Mouse (Mus musculus) CH12.LX (cell line): ENCODE measurements around the gene Hist2h2aa2. TPM values are rescaled to one million over a fixed set of nuclear protein-coding genes. Genes with fewer than 3 reads are reported as not detected.

Experiments used
- DNase-seq: peaks from one replicate; pipeline ENCODE4 v3.0.0-alpha.2; 2013; ENCODE audit errors: extremely low read depth
- H3K27ac ChIP-seq: 2 replicates; pipeline ENCODE4 v1.5.1; 2012; ENCODE audit warnings: low read depth, mild to moderate bottlenecking, control low read depth, moderate library complexity; ENCODE audit not compliant: insufficient read depth
- H3K27me3 ChIP-seq: replicated peaks from 2 replicates; pipeline ENCODE3; 2012; ENCODE audit warnings: inconsistent platforms
- H3K36me3 ChIP-seq, 2 experiments: replicated peaks in 1 of 2; 2 replicates each; pipeline versions ENCODE3 to v1.6.1; 2012; ENCODE audit warnings: inconsistent platforms in 1 of 2, low read length in 1 of 2, mild to moderate bottlenecking in 1 of 2, mixed read lengths in 1 of 2, moderate library complexity in 1 of 2; ENCODE audit not compliant: control insufficient read depth in 1 of 2, insufficient read depth in 1 of 2
- H3K4me1 ChIP-seq, 2 experiments: 2 replicates each; pipeline ENCODE4 v1.6.1; 2012; ENCODE audit warnings: inconsistent platforms in 1 of 2, moderate library complexity in 1 of 2; ENCODE audit not compliant: insufficient read depth in 2 of 2, control insufficient read depth in 1 of 2
- H3K4me2 ChIP-seq: 2 replicates; pipeline ENCODE4 v1.6.1; 2012; ENCODE audit warnings: low read depth, mild to moderate bottlenecking, control low read depth; ENCODE audit not compliant: poor library complexity, insufficient read depth, severe bottlenecking
- H3K4me3 ChIP-seq, 3 experiments: fragments of 150-350 bp in 1 of 3; sonication (generic) in 1 of 3; replicated peaks in 1 of 3; 2 replicates each; pipeline versions ENCODE3 to v1.5.1; 2011 to 2012; ENCODE audit warnings: low read depth in 2 of 3, low read length in 2 of 3, mild to moderate bottlenecking in 2 of 3, moderate library complexity in 2 of 3, control low read depth in 1 of 3, improper control_type of control experiment in 1 of 3, inconsistent platforms in 1 of 3, mixed read lengths in 1 of 3; ENCODE audit not compliant: poor library complexity in 1 of 3
- H3K79me2 ChIP-seq: replicated peaks from 2 replicates; pipeline ENCODE4 v1.6.1; 2012; ENCODE audit warnings: mild to moderate bottlenecking, moderate library complexity; ENCODE audit not compliant: control insufficient read depth, poor library complexity, insufficient read depth, severe bottlenecking; ENCODE audit errors: extremely low read depth
- H3K9ac ChIP-seq: 2 replicates; pipeline ENCODE4 v1.6.1; 2012; ENCODE audit warnings: low read depth, mild to moderate bottlenecking, control low read depth, moderate library complexity; ENCODE audit not compliant: insufficient read depth
- H3K9me3 ChIP-seq: replicated peaks from 2 replicates; pipeline ENCODE3; 2012; ENCODE audit warnings: low read length, inconsistent platforms, mixed read lengths
- BHLHE40 ChIP-seq: IDR thresholded peaks from 2 replicates; pipeline ENCODE4 v1.6.1; 2011; ENCODE audit warnings: mild to moderate bottlenecking, low read depth, low read length, improper control_type of control experiment
- CHD1 ChIP-seq: IDR thresholded peaks from 2 replicates; pipeline ENCODE4 v1.6.1; 2012; ENCODE audit warnings: low read depth, low read length, improper control_type of control experiment, inconsistent platforms
- CHD2 ChIP-seq: IDR thresholded peaks from 2 replicates; pipeline ENCODE4 v1.6.1; 2011; ENCODE audit warnings: low read length, improper control_type of control experiment
- CTCF ChIP-seq, 2 experiments: IDR thresholded peaks in 1 of 2; conservative IDR thresholded peaks in 1 of 2; 2 replicates each; pipeline ENCODE4 v1.5.1; 2011 to 2012; ENCODE audit warnings: low read depth in 2 of 2, low read length in 2 of 2, improper control_type of control experiment in 1 of 2, inconsistent platforms in 1 of 2, mild to moderate bottlenecking in 1 of 2, moderate library complexity in 1 of 2
- E2F4 ChIP-seq: IDR thresholded peaks from 2 replicates; pipeline ENCODE4 v1.6.1; 2011; ENCODE audit warnings: low read depth, low read length, improper control_type of control experiment; ENCODE audit not compliant: insufficient replicate concordance
- ELF1 ChIP-seq: IDR thresholded peaks from 2 replicates; pipeline ENCODE4 v1.6.1; 2014; ENCODE audit warnings: low read depth, mild to moderate bottlenecking, inconsistent platforms, low read length, improper control_type of control experiment
- GABPA ChIP-seq: IDR thresholded peaks from 2 replicates; pipeline ENCODE4 v1.6.1; 2012; ENCODE audit warnings: low read depth, low read length, improper control_type of control experiment, inconsistent platforms; ENCODE audit not compliant: insufficient replicate concordance
- HCFC1 ChIP-seq: IDR thresholded peaks from 2 replicates; pipeline ENCODE4 v1.6.1; 2012; ENCODE audit warnings: low read depth, mild to moderate bottlenecking, inconsistent platforms, low read length, improper control_type of control experiment
- JUND ChIP-seq: conservative IDR thresholded peaks from 2 replicates; pipeline ENCODE4 v1.6.1; 2011; ENCODE audit warnings: low read depth, low read length, improper control_type of control experiment
- KAT2A ChIP-seq: IDR thresholded peaks from 2 replicates; pipeline ENCODE4 v1.6.1; 2012; ENCODE audit warnings: low read length, improper control_type of control experiment, inconsistent platforms; ENCODE audit not compliant: insufficient replicate concordance
- MAFK ChIP-seq: IDR thresholded peaks from 2 replicates; pipeline ENCODE4 v1.6.1; 2011; ENCODE audit warnings: low read length, improper control_type of control experiment; ENCODE audit not compliant: insufficient replicate concordance
- MAX ChIP-seq: IDR thresholded peaks from 2 replicates; pipeline ENCODE4 v1.6.1; 2011; ENCODE audit warnings: low read length, improper control_type of control experiment
- MEF2A ChIP-seq: IDR thresholded peaks from 2 replicates; pipeline ENCODE4 v1.6.1; 2014; ENCODE audit warnings: low read depth, mild to moderate bottlenecking, inconsistent platforms, low read length, improper control_type of control experiment, borderline replicate concordance
- MYC ChIP-seq: IDR thresholded peaks from 2 replicates; pipeline ENCODE4 v1.6.1; 2011; ENCODE audit warnings: low read depth, mild to moderate bottlenecking, improper control_type of control experiment, low read length
- NRF1 ChIP-seq: IDR thresholded peaks from 2 replicates; pipeline ENCODE4 v1.6.1; 2014; ENCODE audit warnings: low read depth, mild to moderate bottlenecking, inconsistent platforms, low read length, improper control_type of control experiment, moderate library complexity
- PAX5 ChIP-seq: IDR thresholded peaks from 2 replicates; pipeline ENCODE4 v1.6.1; 2012; ENCODE audit warnings: low read length, inconsistent platforms, mixed read lengths
- POLR2A ChIP-seq: IDR thresholded peaks from 2 replicates; pipeline ENCODE4 v1.6.1; 2011; ENCODE audit warnings: low read depth, mild to moderate bottlenecking, improper control_type of control experiment, low read length
- RAD21 ChIP-seq: IDR thresholded peaks from 2 replicates; pipeline ENCODE4 v1.6.1; 2011; ENCODE audit warnings: low read depth, mild to moderate bottlenecking, low read length, improper control_type of control experiment, moderate library complexity
- RCOR1 ChIP-seq: conservative IDR thresholded peaks from 2 replicates; pipeline ENCODE4 v1.6.1; 2012; ENCODE audit warnings: low read depth, mild to moderate bottlenecking, inconsistent platforms, low read length, improper control_type of control experiment
- SIN3A ChIP-seq: IDR thresholded peaks from 2 replicates; pipeline ENCODE4 v1.6.1; 2012; ENCODE audit warnings: low read length, improper control_type of control experiment, inconsistent platforms
- SMC3 ChIP-seq: IDR thresholded peaks from 2 replicates; pipeline ENCODE4 v1.6.1; 2011; ENCODE audit warnings: low read depth, low read length, improper control_type of control experiment
- TCF12 ChIP-seq: IDR thresholded peaks from 2 replicates; pipeline ENCODE4 v1.6.1; 2014; ENCODE audit warnings: low read depth, mild to moderate bottlenecking, inconsistent platforms, low read length, improper control_type of control experiment
- UBTF ChIP-seq: IDR thresholded peaks from 2 replicates; pipeline ENCODE4 v1.6.1; 2012; ENCODE audit warnings: low read depth, mild to moderate bottlenecking, inconsistent platforms, low read length, improper control_type of control experiment, moderate library complexity
- USF2 ChIP-seq: conservative IDR thresholded peaks from 2 replicates; pipeline ENCODE4 v1.6.1; 2011; ENCODE audit warnings: low read depth, low read length, improper control_type of control experiment
- ZC3H11A ChIP-seq: IDR thresholded peaks from 2 replicates; pipeline ENCODE4 v1.6.1; 2012; ENCODE audit warnings: low read depth, mild to moderate bottlenecking, inconsistent platforms, low read length, improper control_type of control experiment
- ZKSCAN1 ChIP-seq: IDR thresholded peaks from 2 replicates; pipeline ENCODE4 v1.6.1; 2012; ENCODE audit warnings: low read depth, inconsistent platforms, low read length, improper control_type of control experiment, borderline replicate concordance
- ZNF384 ChIP-seq: IDR thresholded peaks from 2 replicates; pipeline ENCODE4 v1.6.1; 2012; ENCODE audit warnings: low read depth, low read length, improper control_type of control experiment, inconsistent platforms
- dilution Hi-C: fragments of 300-500 bp; cut with MboI; formaldehyde crosslinking; loops from 2 replicates; pipeline ENCODE4 v1.14.3; 2020; ENCODE audit warnings: low sequenced_read_pairs; ENCODE audit not compliant: extremely low pct_unique_long_range_greater_than_20kb, extremely low pct_ligation_motif_present
- in situ Hi-C: fragments of 300-500 bp; cut with MboI; formaldehyde crosslinking; loops from 3 replicates; pipeline ENCODE4 v1.14.3; 2019; ENCODE audit warnings: low sequenced_read_pairs, low pct_ligation_motif_present, low pct_unique_long_range_greater_than_20kb, mixed read lengths
- polyA plus RNA-seq: library from polyadenylated mRNA; unstranded; fragments of >175 nt; gene quantifications from 2 replicates; pipeline ENCODE4 v1.2.1, GENCODE M21; 2012; ENCODE audit warnings: low read depth; ENCODE audit not compliant: insufficient read length
- total RNA-seq, 2 experiments: library from RNA; depleted of rRNA; stranded (reverse); fragments of 300-350 nt in 1 of 2; fragments of >200 nt in 1 of 2; gene quantifications; 2 replicates each; pipeline ENCODE4 v1.2.3; 2012 to 2014

Hist2h2aa2 gene
- total and polyA plus RNA-seq, 3 experiments = 2.7 to 5,136 TPM; not detected in 1

DNA sequence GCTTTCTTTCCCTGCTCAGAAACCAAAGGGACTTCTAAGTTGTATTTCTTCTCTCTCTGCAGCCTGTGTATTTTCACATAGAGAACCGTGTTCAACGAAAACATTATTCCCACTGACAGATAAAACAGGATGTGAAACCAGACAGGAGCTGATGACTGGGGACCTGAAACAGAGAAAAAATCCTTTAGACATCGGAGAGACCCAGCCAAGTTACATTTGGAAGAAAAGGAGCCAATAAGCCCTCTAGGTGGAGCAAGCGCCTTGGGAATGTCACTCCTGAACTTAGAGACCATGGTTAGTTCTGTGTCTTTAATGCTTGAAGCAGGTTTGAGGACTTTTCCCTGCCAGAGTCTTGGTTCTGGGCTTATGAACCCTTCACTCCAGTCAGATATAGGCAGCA, 44.4 kb upstream of the Hist2h2aa2 start (continued):
- no peak for TF ChIP-seq E2F4
- no peak for TF ChIP-seq JUND
- no peak for TF ChIP-seq BHLHE40
- no peak for TF ChIP-seq RCOR1
- no peak for TF ChIP-seq CHD1

DNA sequence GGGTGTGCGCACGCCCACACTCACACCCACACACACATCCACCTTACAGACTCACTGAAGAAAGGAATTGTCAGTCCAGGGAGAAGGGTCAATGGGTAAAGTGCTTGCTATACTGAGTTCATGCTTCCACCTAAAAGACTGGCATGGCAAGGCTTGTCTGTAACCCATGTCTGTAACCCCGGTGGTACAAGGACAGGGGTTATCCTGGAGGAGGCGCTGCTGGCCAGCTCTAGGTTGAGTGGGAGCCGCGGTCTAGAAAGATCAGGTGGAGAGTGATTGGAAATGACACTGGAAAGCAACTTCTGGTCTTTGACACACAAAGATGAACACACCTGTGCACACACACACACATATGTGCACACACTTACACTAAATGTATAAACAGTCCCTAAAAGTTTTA, 40.6 kb upstream of the Hist2h2aa2 start:
- dilution Hi-C loops (no loop called here), in situ Hi-C loops (loop anchor here (5.0 to 25.0 kb wide), 3 partner anchors 54 to 257 kb away; partner anchors contain the start of gene Hfe2)
- H3K9ac ChIP-seq = no peak overlapping the region
- H3K27me3 ChIP-seq = peaks cover 21% of the 10 kb centered on the region
- peaks cover 0 to 18% of the 10 kb centered on the region in 2 experiments; a peak in 2 of 4 replicates for H3K4me1 ChIP-seq
- H3K27ac ChIP-seq = no peak overlapping the region
- no peak for DNase-seq
- no peak overlapping the region for H3K4me3 ChIP-seq
- H3K4me2 ChIP-seq = no peak overlapping the region
- TF ChIP-seq HCFC1 (no peak), RAD21 (peak; percentile 42), CTCF (conservative IDR thresholded peaks at IDR 0.05 in 1 of 2, IDR thresholded peaks at IDR 0.05 in 1 of 2; ENCODE audit: low read depth in 2 of 2, low read length in 2 of 2) (peak in 1 of 2 experiments; percentile 47; a peak in 2 of 4 replicates)
- TF ChIP-seq, all 38 proteins: peak for 2
- Histone ChIP-seq H3K36me3 (no peaks in the 10 kb centered on the region), H3K9me3 (peaks cover 3% of the 10 kb centered on the region), H3K79me2 (no peaks in the 10 kb centered on the region)

DNA sequence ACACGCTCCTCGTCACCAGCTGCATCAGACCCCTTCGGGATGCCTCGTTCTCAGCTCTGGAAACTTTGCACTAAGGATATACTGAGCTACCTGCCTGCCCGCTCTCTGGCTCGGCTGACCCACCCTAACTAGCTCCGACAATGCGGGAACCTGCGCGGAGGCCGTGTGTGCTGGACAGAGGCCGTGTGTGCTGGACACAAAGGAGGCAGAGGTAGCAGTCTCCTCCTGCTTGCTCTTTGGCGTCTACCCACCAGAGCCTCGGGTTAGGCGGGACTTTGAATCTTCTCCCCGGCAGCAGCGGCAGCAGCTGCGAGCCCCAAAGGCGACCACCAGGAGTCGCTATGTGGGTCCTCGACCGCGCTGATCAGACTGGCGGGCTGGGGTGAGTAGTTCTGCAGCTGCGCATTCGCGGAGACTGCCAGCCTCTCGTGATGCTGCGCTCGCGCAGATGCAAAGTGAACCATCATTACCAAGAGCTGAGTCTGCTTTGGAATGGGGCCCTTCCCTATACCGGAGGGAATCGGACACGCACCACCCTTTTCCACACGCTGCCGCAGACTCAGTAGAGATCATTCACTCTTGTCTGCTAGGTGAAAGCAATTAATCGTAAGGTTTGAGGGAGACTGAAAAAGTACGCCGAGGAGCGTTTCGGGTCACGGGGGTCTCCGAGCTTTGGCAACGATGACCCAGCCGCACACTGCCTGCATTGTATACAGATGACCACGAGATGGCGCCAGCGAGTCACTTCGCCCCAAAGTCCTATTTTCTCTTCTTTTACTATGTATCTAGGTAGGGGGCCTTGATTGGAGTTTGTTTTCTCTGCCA, 37.9 kb upstream of the Hist2h2aa2 start:
- no peaks in the 10 kb centered on the region for H3K36me3 ChIP-seq
- peak overlapping the region; percentile 68 for H3K27ac ChIP-seq
- H3K4me2 ChIP-seq = peak overlapping the region; percentile 82
- DNase-seq = peak; percentile 92
- dilution Hi-C loops = no loop called here
- H3K9me3 ChIP-seq = no peaks in the 10 kb centered on the region
- H3K79me2 ChIP-seq = no peaks in the 10 kb centered on the region
- peak overlapping the region; percentile 52 to 67 (median 60) for H3K4me3 ChIP-seq
- H3K4me1 ChIP-seq = peaks cover 0 to 12% of the 10 kb centered on the region in 2 experiments; a peak in 2 of 4 replicates
- in situ Hi-C loops = loop anchor here (25.0 kb wide), 1 partner anchor 259 kb away; the partner anchor contains the start of gene Hfe2
- H3K9ac ChIP-seq = peak overlapping the region; percentile 75
- H3K27me3 ChIP-seq = peaks cover 13% of the 10 kb centered on the region
- peak; percentile 75 for TF ChIP-seq TCF12
- peak; percentile 73 to 84 for TF ChIP-seq CTCF (conservative IDR thresholded peaks at IDR 0.05 in 1 of 2, IDR thresholded peaks at IDR 0.05 in 1 of 2; ENCODE audit: low read depth in 2 of 2, low read length in 2 of 2)
- peak; percentile 58 for TF ChIP-seq MAX
- TF ChIP-seq HCFC1 = peak; percentile 36
- TF ChIP-seq ZNF384 = 0 out of 2 replicates have a peak, but pooled peaks have one; percentile 3
- TF ChIP-seq MYC = peak; percentile 55; the same call in 1 of the 2 replicates
- TF ChIP-seq ZKSCAN1 = no peak
- peak; percentile 77 for TF ChIP-seq BHLHE40
- no peak for TF ChIP-seq E2F4
- peak; percentile 59 for TF ChIP-seq SMC3
- peak; percentile 67 for TF ChIP-seq POLR2A
- peak; percentile 41; the same call in 1 of the 2 replicates for TF ChIP-seq ELF1
- TF ChIP-seq KAT2A = 0 out of 2 replicates have a peak, but pooled peaks have one; percentile 32
- no peak for TF ChIP-seq ZC3H11A
- TF ChIP-seq RAD21 = peak; percentile 65
- TF ChIP-seq PAX5 = no peak
- TF ChIP-seq SIN3A = peak; percentile 59
- peak; percentile 65 for TF ChIP-seq CHD2
- TF ChIP-seq MAFK = no peak
- peak; percentile 92 for TF ChIP-seq NRF1
- TF ChIP-seq MEF2A = peak; percentile 64
- TF ChIP-seq GABPA = no peak
- no peak; the same call in 1 of the 2 replicates for TF ChIP-seq UBTF
- no peak for TF ChIP-seq USF2
